Mouse (Mus musculus) ES-Bruce4 (cell line): ENCODE results near the gene Bcl9l. TPM values are rescaled to one million over a fixed set of nuclear protein-coding genes. Genes with fewer than 3 reads are reported as not detected.
"Not testable (repeated sequence)": the region's sequence is repeated elsewhere in the genome, so short reads cannot be mapped to it uniquely, and the experiment has no call there.

Experiments used
- H3K27ac ChIP-seq: 2 replicates; pipeline ENCODE4 v1.5.1; 2012; ENCODE audit warnings: low read length, inconsistent platforms; ENCODE audit not compliant: insufficient read depth
- H3K27me3 ChIP-seq: 2 replicates; pipeline ENCODE4 v1.6.1; 2012; ENCODE audit warnings: mild to moderate bottlenecking, low read length, inconsistent platforms; ENCODE audit not compliant: control insufficient read depth, poor library complexity, insufficient read depth, severe bottlenecking
- H3K36me3 ChIP-seq: 2 replicates; pipeline ENCODE4 v1.6.1; 2012; ENCODE audit warnings: inconsistent platforms, mild to moderate bottlenecking, low read length, moderate library complexity; ENCODE audit not compliant: control insufficient read depth, poor library complexity, insufficient read depth, severe bottlenecking
- H3K4me1 ChIP-seq: one replicate; pipeline ENCODE4 v1.8.1; 2011; ENCODE audit warnings: low read length; ENCODE audit not compliant: control insufficient read depth, insufficient read depth
- H3K4me3 ChIP-seq: 2 replicates; pipeline ENCODE4 v1.5.1; 2011; ENCODE audit warnings: low read depth, mild to moderate bottlenecking, low read length
- H3K9ac ChIP-seq: 2 replicates; pipeline ENCODE4 v1.6.1; 2012; ENCODE audit warnings: low read depth, mild to moderate bottlenecking, inconsistent platforms; ENCODE audit not compliant: poor library complexity, severe bottlenecking
- H3K9me3 ChIP-seq: replicated peaks from 2 replicates; pipeline ENCODE4 v1.6.1; 2012; ENCODE audit warnings: mild to moderate bottlenecking, low read length, inconsistent platforms; ENCODE audit not compliant: control insufficient read depth, poor library complexity, insufficient read depth, severe bottlenecking
- CTCF ChIP-seq: IDR thresholded peaks from one replicate; pipeline ENCODE4 v1.8.1; 2011; ENCODE audit warnings: low read depth, low read length
- EP300 ChIP-seq: IDR thresholded peaks from 2 replicates; pipeline ENCODE4 v1.6.1; 2011; ENCODE audit warnings: low read depth, low read length; ENCODE audit not compliant: insufficient read depth
- POLR2A ChIP-seq: IDR thresholded peaks from one replicate; pipeline ENCODE4 v1.8.1; 2011; ENCODE audit warnings: low read length; ENCODE audit not compliant: insufficient read depth
- polyA plus RNA-seq: library from polyadenylated mRNA; stranded (reverse); fragments of >200 nt; gene quantifications from 2 replicates; pipeline ENCODE4 v1.2.4, GENCODE M21; 2011; ENCODE audit warnings: low read depth; ENCODE audit not compliant: missing spikeins, insufficient read depth, insufficient read length

The Bcl9l gene
- polyA plus RNA-seq = 22.6 and 25.6 TPM in 2 replicates

GRCm38 (mm10) chr9:44482552-44482951, at the start of gene Bcl9l:
Gene Bcl9l (plus strand): TSS chr9:44482825.
- H3K27ac ChIP-seq = no peak within 1 kb of the TSS
- H3K27me3 ChIP-seq = no peaks in the 10 kb centered on the region
- TF ChIP-seq POLR2A (no peak), CTCF (peak; percentile 33), EP300 (0 out of 2 replicates have a peak, but pooled peaks have one; percentile 36)
- H3K4me3 ChIP-seq = peak within 1 kb of the TSS; percentile 94
- no peaks in the 10 kb centered on the region for H3K9me3 ChIP-seq
- peak within 1 kb of the TSS; percentile 92 for H3K9ac ChIP-seq
- peaks cover 8% of the 10 kb centered on the region for H3K4me1 ChIP-seq
- no peaks in the 10 kb centered on the region for H3K36me3 ChIP-seq

- no peak overlapping the region for H3K27ac ChIP-seq
- H3K9me3 ChIP-seq = no peaks in the 10 kb centered on the region
These were observed 46.9 kb upstream of the Bcl9l start for GRCm38 (mm10) chr9:44435747-44436146.

GRCm38 (mm10) chr9:44440961-44441360, 41.7 kb upstream of the Bcl9l start, which contains the start of gene Foxr1:
Gene Foxr1 (minus strand): TSS chr9:44441136.
- no peak for TF ChIP-seq CTCF
- TF ChIP-seq POLR2A = no peak
- no peak for TF ChIP-seq EP300
- Histone ChIP-seq H3K36me3 (no peaks in the 10 kb centered on the region), H3K27me3 (no peaks in the 10 kb centered on the region), H3K9me3 (no peaks in the 10 kb centered on the region), H3K27ac (no peak within 1 kb of the TSS), H3K9ac (0 out of 2 replicates have a peak within 1 kb of the TSS, but pooled peaks have one; percentile 3), H3K4me3 (peak within 1 kb of the TSS; percentile 26), H3K4me1 (no peaks in the 10 kb centered on the region)

More at GRCm38 (mm10) chr9:44435747-44436146, 46.9 kb upstream of the Bcl9l start:
- no peak for TF ChIP-seq EP300
- TF ChIP-seq CTCF = no peak
- no peak for TF ChIP-seq POLR2A
- H3K27me3 ChIP-seq = no peaks in the 10 kb centered on the region
- no peak overlapping the region for H3K9ac ChIP-seq
- no peak overlapping the region for H3K4me3 ChIP-seq
- no peaks in the 10 kb centered on the region for H3K4me1 ChIP-seq
- H3K36me3 ChIP-seq = no peaks in the 10 kb centered on the region

GRCm38 (mm10) chr9:44444402-44445025, 38.1 kb upstream of the Bcl9l start:
- H3K9me3 ChIP-seq, H3K36me3 ChIP-seq, H3K27ac ChIP-seq, H3K4me3 ChIP-seq, H3K4me1 ChIP-seq, H3K9ac ChIP-seq, H3K27me3 ChIP-seq: not testable (repeated sequence)

- Histone ChIP-seq H3K27me3 (no peaks in the 10 kb centered on the region), H3K9me3 (no peaks in the 10 kb centered on the region), H3K9ac (no peak overlapping the region), H3K27ac (no peak overlapping the region), H3K36me3 (no peaks in the 10 kb centered on the region), H3K4me3 (no peak overlapping the region), H3K4me1 (no peaks in the 10 kb centered on the region)
- TF ChIP-seq POLR2A (no peak), CTCF (no peak), EP300 (no peak)
These were observed 32.2 kb upstream of the Bcl9l start for GRCm38 (mm10) chr9:44450387-44450786.

GRCm38 (mm10) chr9:44454132-44454890, 28.3 kb upstream of the Bcl9l start:
- Histone ChIP-seq H3K27me3 (no peaks in the 10 kb centered on the region), H3K9ac (peak overlapping the region; percentile 22; the same call in 1 of the 2 replicates), H3K27ac (peak overlapping the region; percentile 59), H3K4me3 (peak overlapping the region; percentile 59), H3K4me1 (peaks cover 4% of the 10 kb centered on the region), H3K9me3 (no peaks in the 10 kb centered on the region), H3K36me3 (no peaks in the 10 kb centered on the region)
- TF ChIP-seq CTCF (peak; percentile 96), EP300 (peak; percentile 45; the same call in 1 of the 2 replicates), POLR2A (no peak)
